Mouse (Mus musculus) ovary, postnatal 10 days (tissue): ENCODE data around the gene Zfp462.

Source experiments
- DNase-seq: peaks from one replicate; pipeline ENCODE4 v3.0.0; 2022; ENCODE audit warnings: low spot score

Gene Zfp462

DNA sequence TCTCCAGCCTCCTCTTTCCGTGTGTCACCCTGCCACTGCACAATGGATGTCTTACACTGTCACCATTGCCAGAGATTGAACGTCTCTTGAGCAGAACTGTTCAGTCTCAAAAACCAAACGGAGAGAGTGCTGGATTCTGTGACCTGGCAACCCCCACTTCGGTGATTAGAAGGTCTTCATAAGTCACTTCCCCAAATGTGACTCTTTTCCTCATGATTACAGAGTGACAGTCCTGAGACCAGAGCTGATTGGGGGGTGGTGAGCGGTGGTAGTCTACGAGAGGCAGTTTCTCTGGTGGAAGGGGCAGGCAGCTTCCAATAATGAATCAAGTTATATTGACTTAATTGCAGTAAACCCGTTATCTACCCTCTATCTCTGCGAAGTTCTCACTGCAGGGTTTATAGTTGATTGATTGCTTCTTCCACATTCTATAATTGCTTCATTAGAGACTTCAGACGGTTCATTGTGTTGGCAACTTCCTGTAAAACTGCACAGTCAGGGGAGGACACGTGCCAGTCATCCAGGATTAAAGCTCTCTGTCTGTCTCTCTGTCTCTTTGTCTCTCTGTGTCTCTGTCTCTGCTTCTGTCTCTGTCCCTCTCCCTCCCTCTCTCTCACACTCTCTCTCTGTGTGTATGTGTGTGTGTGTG, 173.1 kb downstream of the Zfp462 start:
- DNase-seq, result no peak

DNA sequence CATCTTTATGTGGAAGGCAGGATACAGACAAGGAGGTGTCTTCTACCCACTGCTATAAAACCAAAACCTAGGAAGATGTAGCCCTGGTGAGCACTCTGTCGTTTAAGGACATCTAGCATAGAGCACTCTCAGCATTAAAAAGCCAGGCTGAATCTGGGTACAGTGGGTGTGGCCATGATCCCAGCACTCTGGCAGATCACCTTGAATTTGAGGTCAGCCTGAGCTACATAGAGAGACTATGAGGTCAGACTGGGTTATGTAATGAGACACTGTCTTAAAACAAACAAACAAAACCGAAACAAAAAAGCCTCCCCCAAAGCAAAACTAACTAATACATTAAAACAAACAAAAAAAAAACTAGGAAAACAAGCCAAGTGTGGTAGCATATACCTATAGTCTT, 176.3 kb downstream of the Zfp462 start:
- DNase-seq, result no peak

DNA sequence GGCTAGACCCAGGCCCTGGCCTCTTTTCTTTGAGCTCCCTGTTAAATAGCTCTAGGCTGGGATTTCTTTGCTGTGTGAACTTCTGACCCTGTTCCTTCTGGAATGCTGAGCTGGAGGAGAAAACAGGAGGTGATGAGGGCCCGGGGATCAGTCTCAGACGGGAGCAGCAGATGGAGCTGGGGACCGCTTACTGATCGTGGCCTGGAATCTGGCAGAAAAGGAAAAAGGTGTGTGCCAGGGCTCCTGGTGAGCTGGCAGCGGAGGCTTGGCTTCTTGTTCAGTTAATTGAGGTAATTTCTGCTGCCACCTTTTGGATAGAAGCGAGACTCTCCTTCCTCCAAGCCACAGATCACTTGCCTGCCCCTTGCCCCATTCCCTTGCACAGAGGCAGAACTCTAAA, 177.1 kb downstream of the Zfp462 start:
- no peak for DNase-seq

DNA sequence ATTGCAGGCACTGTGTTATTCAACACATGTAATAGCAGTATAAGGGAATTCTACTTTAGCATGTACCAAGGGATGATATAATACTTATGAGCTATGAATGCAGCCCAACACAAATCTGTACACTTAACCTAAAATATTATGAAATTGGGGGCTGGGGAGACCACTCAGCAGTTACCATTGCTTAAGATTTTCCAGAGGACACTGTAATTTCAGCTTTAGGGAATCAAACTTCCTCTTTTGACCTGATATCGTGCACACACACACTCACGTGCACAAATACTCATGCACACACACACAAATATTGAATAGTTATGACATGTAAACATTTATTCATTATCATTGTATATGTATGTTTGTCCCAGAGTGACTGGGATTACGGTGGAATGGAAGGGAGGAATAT, 179.3 kb downstream of the Zfp462 start:
- DNase-seq, result no peak

DNA sequence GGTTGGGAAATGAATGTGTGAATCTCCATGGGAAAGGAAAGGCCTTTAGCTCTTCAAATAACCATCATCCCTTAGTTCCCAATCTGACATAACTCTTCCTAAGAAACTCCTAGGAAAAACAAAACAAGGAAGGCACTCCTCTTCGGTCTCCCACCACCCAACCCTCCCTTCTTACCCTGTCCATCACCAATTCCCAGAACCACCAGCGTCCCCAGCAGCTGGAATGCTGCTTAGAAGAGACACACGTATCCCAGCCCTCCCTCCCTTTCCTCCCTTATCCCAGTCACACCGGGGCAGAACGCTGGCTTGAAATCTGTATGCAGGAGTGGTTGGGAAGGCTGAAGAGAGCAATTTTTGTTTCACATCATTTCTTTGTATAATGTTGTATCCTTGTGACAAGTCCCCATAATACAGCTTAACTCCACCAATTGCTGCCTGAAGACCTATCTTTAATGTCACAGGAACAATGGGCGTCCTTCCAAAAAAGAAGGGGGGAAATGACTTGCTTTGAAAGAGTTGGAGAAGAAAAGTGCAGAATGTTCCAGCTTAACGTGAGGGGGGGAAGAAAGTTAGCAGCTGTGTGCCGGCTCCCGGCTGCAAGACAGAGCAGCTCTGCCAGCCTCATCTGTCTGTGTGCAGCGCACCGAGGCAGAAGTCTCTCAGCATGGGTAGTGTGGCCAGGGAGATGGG, 180.3 kb downstream of the Zfp462 start:
- no peak for DNase-seq

DNA sequence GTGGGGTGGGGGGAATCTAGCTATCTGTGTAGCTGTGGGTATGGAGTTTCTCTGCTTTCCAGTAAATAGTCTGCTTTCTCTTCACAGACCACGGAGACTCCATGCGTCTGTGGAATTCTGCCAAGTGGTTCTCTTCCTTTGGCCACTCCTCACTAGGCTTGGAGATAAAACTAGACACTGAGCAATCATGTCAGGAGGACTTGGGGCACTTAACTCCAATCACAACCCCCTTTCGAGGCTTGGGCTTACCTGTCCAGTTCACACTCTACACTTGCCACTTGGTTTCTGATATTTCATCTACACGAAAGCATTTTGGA, 180.8 kb downstream of the Zfp462 start:
- DNase-seq, result no peak

DNA sequence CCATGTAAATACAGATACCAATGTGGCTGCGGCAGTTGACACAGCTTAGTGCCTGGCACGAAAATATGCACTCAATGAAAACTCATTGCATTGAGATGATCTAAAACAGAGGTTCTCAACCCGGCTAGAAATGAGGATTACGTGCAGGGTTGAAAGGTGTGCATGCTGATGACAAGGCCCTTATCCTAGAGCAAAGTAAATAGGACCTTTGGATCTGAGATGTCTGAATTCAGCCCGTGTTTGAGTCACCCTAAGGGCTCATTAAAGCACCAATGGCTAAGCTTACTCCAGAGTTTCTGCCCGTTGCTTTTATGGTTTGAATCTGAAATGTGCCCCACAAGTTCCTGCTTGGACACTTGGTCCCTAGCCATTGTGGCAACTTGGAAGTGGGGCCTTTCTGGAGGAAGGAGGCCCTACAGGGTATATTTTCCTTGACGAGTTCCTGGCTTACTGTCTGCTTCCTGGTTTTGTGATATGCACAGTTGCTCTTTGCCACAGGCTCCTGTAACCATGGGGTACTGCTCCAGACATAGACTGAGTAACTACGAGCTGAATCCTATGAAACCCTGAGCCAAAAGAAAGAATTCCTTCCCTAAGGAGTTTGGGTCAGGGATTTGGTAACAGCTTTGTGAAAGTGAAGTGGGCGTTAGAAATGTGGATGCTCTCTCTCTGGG, 182.5 kb downstream of the Zfp462 start:
- DNase-seq, result no peak

DNA sequence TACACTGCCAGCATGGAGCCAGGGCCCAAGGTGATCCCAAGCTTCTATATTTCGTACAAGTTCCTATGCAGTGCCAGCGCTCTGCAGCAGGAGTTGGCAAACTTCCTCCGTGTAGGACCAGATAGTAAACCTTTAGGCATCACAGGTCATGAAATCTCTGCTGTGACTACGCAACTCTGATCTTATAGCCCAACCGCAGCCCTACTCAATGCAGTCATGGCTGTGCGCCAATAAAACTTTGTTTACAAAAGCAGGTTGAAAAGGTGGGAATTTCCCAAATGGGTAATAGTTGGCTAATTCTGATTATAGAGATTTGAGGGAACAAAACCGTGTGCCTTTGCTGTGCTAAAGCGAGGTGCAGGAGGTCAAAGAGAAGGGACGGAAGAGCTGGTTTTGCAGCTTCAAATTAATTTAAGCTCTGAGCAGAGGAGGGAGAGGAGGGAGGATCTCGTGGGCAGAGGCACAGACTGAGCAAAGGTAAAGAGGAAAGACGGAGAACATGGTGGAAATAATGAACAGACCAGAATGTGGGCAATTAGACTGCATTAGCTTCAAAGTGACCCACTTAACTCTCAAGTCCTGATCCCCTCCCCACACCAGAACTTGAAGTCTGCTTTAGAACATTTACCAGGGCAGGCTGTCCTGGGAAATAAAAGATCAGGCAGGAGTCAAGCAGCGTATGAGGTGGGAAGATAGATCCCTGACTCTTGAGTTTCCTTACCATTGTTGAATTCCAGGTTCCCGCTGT, 183.4 kb downstream of the Zfp462 start:
- DNase-seq, result no peak
